Mouse (Mus musculus) thymus, adult 2 months (tissue): ENCODE results near the gene Sdr42e1.

ENCODE experiments used
- CTCF ChIP-seq: fragments of 200-500 bp; IDR thresholded peaks from 2 replicates; pipeline ENCODE4 v1.5.1; 2012; ENCODE audit warnings: mild to moderate bottlenecking, control low read depth, low read length, moderate library complexity, borderline replicate concordance; ENCODE audit not compliant: control insufficient read depth, poor library complexity, insufficient read depth; ENCODE audit errors: extremely low read depth
- POLR2A ChIP-seq: fragments of 200-500 bp; IDR thresholded peaks from 2 replicates; pipeline ENCODE4 v1.6.1; 2012; ENCODE audit warnings: mild to moderate bottlenecking, low read length, control low read depth, moderate library complexity; ENCODE audit not compliant: control insufficient read depth, poor library complexity, insufficient read depth; ENCODE audit errors: extremely low read depth

GRCm38 (mm10) chr8:117634406-117634805 is 39.1 kb downstream of the Sdr42e1 start:
- TF ChIP-seq CTCF (no peak), POLR2A (no peak)
